Mouse (Mus musculus) T-helper 17 cell (primary cell): Measurements from ENCODE around the gene Defb19.

ENCODE experiments used
- in situ Hi-C, 2 experiments: fragments of 300-600 bp; cut with MboI, MseI; formaldehyde crosslinking; loops; 1 replicate in 1 of 2; 2 replicates in 1 of 2; pipeline ENCODE4 v1.15.1; 2025; ENCODE audit warnings: high pct_unique_total_duplicates in 2 of 2

Gene Defb19

DNA sequence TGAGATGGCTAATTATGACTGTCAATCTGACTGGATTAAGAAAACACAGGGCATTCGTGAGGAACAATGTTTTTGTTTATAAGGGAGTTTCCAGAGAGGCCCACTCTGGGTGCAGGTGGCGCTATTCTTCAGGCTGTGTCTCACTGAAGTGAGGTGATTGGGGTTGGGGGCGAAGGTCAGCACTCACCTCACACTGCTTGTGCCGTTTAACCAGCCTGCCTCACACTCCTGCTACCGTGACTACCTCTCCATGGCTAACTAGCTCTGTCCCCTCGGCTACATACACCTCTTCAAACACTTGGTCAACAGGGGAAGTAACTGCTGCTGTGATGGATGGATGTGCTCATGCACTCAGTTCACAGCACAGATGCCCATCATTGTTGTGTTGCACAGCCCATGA is 8.9 kb upstream of the Defb19 start:
- in situ Hi-C loops, result no loop called here

GRCm38 (mm10) chr2:152588450-152588849 is 8.3 kb upstream of the Defb19 start:
- in situ Hi-C loops, result no loop called here

- in situ Hi-C loops, result no loop called here
Observed at GRCm38 (mm10) chr2:152586926-152587560, 6.9 kb upstream of the Defb19 start.

GRCm38 (mm10) chr2:152580612-152581011 is 500 bp upstream of the Defb19 start:
- in situ Hi-C loops, result no loop called here

DNA sequence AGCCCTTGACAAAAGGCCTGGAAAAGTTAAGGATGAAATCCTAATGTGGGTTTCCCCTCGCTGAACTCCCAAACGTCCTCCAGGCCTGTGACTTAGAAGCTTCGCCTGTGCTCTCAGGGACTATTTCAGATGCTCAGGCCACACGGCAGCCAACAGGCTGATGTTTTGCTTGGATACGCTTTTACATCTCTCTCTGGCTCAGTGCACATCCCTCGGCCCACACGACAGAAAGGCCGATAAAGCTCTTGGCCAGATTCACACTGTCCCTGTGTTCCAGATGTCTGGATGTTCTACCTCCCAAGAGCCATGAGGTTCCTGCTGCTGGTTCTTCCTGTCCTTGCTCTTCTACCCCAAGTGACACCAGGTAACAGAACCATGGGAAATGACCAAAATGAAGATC is 6.6 kb downstream of the Defb19 start:
- in situ Hi-C loops, result no loop called here

GRCm38 (mm10) chr2:152572114-152572794 is 7.9 kb downstream of the Defb19 start, which contains the start of gene Defb21:
Gene Defb21, plus strand, starts transcription at chr2:152572744.
- in situ Hi-C loops, result no loop called here

- in situ Hi-C loops, result no loop called here
Observed at GRCm38 (mm10) chr2:152570313-152570712, 9.8 kb downstream of the Defb19 start.

DNA sequence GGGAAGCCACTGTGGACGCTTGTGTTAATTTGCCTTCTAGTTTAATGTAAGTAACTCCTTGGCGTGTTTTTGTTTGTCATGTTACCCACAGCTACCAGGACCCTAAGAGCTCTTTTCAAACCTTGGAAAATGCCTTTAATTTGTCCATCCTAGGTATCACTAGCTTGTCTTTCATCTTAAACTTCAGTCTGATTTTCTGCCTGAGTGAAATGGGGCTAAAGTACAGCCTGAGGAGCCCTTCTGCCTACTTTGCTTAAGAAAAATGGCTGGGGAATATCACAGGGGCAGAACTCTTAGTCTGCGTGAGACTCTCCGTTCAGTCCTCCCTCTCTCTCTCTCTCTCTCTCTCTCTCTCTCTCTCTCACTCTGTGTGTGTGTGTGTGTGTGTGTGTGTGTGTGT is 10.2 kb downstream of the Defb19 start:
- in situ Hi-C loops, result no loop called here

DNA sequence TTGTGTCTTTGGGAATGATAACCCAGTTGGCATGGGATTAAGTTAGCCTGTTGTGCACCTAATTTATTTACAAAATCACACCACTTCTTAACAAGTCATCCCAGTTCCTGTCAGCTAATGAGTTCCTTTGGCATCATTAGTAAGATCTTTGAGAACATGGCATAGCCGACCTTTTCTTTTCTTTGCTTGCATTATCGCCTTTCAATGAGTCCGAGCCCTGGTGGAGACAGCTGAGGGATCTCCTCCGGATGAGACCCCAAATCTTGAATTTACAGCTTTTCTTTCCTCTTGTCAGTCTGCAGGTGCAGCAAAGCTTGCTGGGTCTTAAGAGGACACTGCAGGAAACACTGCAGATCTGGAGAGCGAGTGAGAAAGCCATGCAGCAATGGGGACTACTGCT is 11.1 kb downstream of the Defb19 start, which contains the start of gene Gm17416:
Gene Gm17416 (plus strand): TSS at position 301 of the 400 bp plus-strand sequence.
- in situ Hi-C loops, result no loop called here

GRCm38 (mm10) chr2:152556655-152557054 is 23.5 kb downstream of the Defb19 start:
- in situ Hi-C loops, result no loop called here

GRCm38 (mm10) chr2:152553774-152554423 is 26.2 kb downstream of the Defb19 start:
- in situ Hi-C loops, result no loop called here

GRCm38 (mm10) chr2:152548124-152548523 is 32.0 kb downstream of the Defb19 start:
- in situ Hi-C loops, result no loop called here

GRCm38 (mm10) chr2:152544691-152545090 is 35.4 kb downstream of the Defb19 start:
- in situ Hi-C loops, result no loop called here

GRCm38 (mm10) chr2:152543478-152543877 is 36.6 kb downstream of the Defb19 start:
- in situ Hi-C loops, result no loop called here

DNA sequence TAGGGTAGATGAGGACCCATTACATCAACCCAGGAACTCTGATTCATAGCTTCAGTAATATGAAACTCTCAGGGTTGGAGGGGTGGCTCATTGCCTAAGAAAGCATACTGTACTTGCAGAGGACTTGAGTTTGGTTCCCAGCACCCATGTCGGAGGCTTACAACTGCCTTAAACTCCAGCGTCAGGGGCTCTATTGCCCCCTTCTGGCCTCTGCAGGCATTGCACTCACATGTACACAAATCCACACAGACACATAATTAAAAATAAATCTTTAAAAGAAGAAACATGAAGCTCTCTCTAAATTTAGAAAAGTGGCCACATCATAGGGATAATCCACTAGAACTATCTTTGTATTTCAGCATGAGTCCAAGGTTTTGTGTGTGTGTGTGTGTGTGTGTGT is 37.2 kb downstream of the Defb19 start:
- in situ Hi-C loops, result no loop called here

DNA sequence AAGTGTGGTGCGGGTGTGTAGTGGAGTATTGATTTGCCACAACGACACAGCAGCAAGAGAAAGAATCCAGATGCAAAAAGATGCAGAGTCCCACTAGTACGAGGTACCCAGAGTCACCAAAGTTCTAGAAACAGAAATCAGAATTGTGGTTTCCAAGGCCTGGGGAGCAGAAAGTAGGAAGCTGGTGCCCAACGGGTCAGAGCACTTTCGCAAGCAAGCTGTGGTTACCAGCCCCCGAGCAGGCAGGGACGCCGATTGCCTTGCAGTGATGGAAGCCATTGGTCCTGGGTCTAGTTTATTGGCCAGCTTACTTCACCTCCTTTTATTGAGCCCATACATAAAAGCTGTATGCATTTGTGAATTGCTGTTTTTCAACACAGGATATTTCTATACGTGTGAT is 38.1 kb downstream of the Defb19 start:
- in situ Hi-C loops, result no loop called here

GRCm38 (mm10) chr2:152539944-152540710 is 40.0 kb downstream of the Defb19 start, which contains the start of gene Defb29:
Gene Defb29, minus strand, starts transcription at chr2:152540098.
- in situ Hi-C loops, result no loop called here
